In the genomic region with DNA sequence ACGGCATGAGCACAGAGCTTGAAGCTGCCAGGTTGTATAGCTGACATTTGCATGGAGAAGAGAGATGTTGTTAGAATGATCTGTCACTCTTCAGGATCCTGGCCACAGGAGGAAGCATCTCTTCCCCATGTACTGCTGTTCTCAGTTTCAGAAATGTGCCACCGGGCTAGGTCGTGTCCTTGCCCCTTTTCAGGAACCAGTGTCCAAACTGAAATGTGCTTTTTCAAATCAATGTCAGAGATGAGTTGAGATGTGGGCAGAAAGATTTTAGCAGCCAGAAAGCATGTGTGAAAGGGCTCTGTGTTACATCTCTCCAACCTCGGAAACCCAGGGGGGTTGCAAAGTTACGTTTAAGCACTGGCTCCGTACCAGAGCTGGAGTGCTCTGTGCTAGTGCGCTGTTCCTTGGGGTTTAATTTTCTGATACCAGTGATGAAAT, we compare ENCODE assay signal across 12 mouse cellular contexts.
DNase-seq lines count a peak whose midpoint lies in the region; ATAC-seq and TF ChIP-seq lines count a peak whose summit lies in the region.
"Had no signal": no experiment of that assay in that cellular context is flagged by ENCODE, and none has a peak within 500 bp of the region (broad histone marks: within the 10 kb centered on the region; RNA-seq: fewer than 3 reads in every experiment).

No protein-coding gene starts in this region.

- no peak overlapping the region for H3K27ac ChIP-seq in embryonic facial prominence, embryonic 14.5 days (replicated peaks; ENCODE audit: low read depth, low read length)
- H3K27ac ChIP-seq in embryonic facial prominence, embryonic 10.5 days (replicated peaks) = no peak overlapping the region
- H3K27ac ChIP-seq in hindbrain, postnatal 0 days = peak overlapping the region; percentile 82
- H3K27ac ChIP-seq: intestine, embryonic 15.5 days; liver, embryonic 12.5 days had no signal

- H3K9me3 ChIP-seq in embryonic facial prominence, embryonic 14.5 days (ENCODE audit: control insufficient read depth, low read length) = no peaks in the 10 kb centered on the region
- H3K9me3 ChIP-seq in embryonic facial prominence, embryonic 10.5 days = no peaks in the 10 kb centered on the region
- no peaks in the 10 kb centered on the region for H3K9me3 ChIP-seq in hindbrain, postnatal 0 days (ENCODE audit: low read length)
- H3K9me3 ChIP-seq: intestine, embryonic 15.5 days; liver, embryonic 12.5 days had no signal

- peak overlapping the region; percentile 4; the same call in 1 of the 2 replicates for H3K4me2 ChIP-seq in embryonic facial prominence, embryonic 14.5 days (ENCODE audit: low read depth, low read length)
- peak overlapping the region; percentile 74 for H3K4me2 ChIP-seq in hindbrain, postnatal 0 days (ENCODE audit: low read depth, low read length)
- H3K4me2 ChIP-seq: intestine, embryonic 15.5 days; liver, embryonic 12.5 days had no signal

- 62% methylated on average over 7 of the region's 7 CpGs for WGBS in embryonic facial prominence, embryonic 14.5 days
- WGBS in embryonic facial prominence, embryonic 10.5 days = 78% methylated on average over 7 of the region's 7 CpGs
- 23% methylated on average over 7 of the region's 7 CpGs for WGBS in hindbrain, postnatal 0 days

- DNase-seq in embryonic facial prominence, embryonic 14.5 days (ENCODE audit: low spot score) = no peak
- DNase-seq in embryonic facial prominence, embryonic 10.5 days (ENCODE audit: low spot score) = no peak
- DNase-seq in right cerebral cortex, postnatal 25 days = peak; percentile 23
- DNase-seq in right cerebral cortex, postnatal 36 days (ENCODE audit: low spot score in 2 of 2) = no peak
- peak; percentile 39 for DNase-seq in hindbrain, postnatal 0 days (ENCODE audit: low spot score)
- DNase-seq in lung, postnatal 25 days (ENCODE audit: low spot score) = no peak
- DNase-seq in kidney, postnatal 25 days = no peak
- no peak for DNase-seq in gastrocnemius, postnatal 10 days
- DNase-seq: adrenal gland, postnatal 36 days; gastrocnemius, postnatal 25 days had no signal

- no peaks in the 10 kb centered on the region for H3K27me3 ChIP-seq in embryonic facial prominence, embryonic 14.5 days (replicated peaks; ENCODE audit: control insufficient read depth, insufficient read depth, low read length)
- no peaks in the 10 kb centered on the region for H3K27me3 ChIP-seq in embryonic facial prominence, embryonic 10.5 days (replicated peaks; ENCODE audit: low read depth, poor library complexity, severe bottlenecking)
- H3K27me3 ChIP-seq in hindbrain, postnatal 0 days (ENCODE audit: insufficient read depth, low read length) = no peaks in the 10 kb centered on the region
- H3K27me3 ChIP-seq: intestine, embryonic 15.5 days; liver, embryonic 12.5 days had no signal

- H3K4me1 ChIP-seq in embryonic facial prominence, embryonic 14.5 days (ENCODE audit: control insufficient read depth, insufficient read depth, low read length) = no peaks in the 10 kb centered on the region; the same call in 1 of the 2 replicates
- H3K4me1 ChIP-seq in embryonic facial prominence, embryonic 10.5 days = peaks cover 16% of the 10 kb centered on the region
- no peaks in the 10 kb centered on the region for H3K4me1 ChIP-seq in hindbrain, postnatal 0 days (ENCODE audit: insufficient read depth, low read length)
- H3K4me1 ChIP-seq: intestine, embryonic 15.5 days; liver, embryonic 12.5 days had no signal

- H3K4me3 ChIP-seq in embryonic facial prominence, embryonic 14.5 days (ENCODE audit: low read depth, low read length) = no peak overlapping the region
- H3K4me3 ChIP-seq in embryonic facial prominence, embryonic 10.5 days = no peak overlapping the region
- peak overlapping the region; percentile 56 for H3K4me3 ChIP-seq in hindbrain, postnatal 0 days (ENCODE audit: low read length)
- H3K4me3 ChIP-seq: intestine, embryonic 15.5 days; liver, embryonic 12.5 days had no signal

- H3K9ac ChIP-seq in embryonic facial prominence, embryonic 14.5 days (ENCODE audit: low read depth, low read length) = no peak overlapping the region
- peak overlapping the region; percentile 62 for H3K9ac ChIP-seq in hindbrain, postnatal 0 days (replicated peaks; ENCODE audit: low read length)
- H3K9ac ChIP-seq: intestine, embryonic 15.5 days; liver, embryonic 12.5 days had no signal

- no peak for TF ChIP-seq CTCF in hindbrain, postnatal 0 days (IDR thresholded peaks at IDR 0.05; ENCODE audit: low read depth)

- no peaks in the 10 kb centered on the region for H3K36me3 ChIP-seq in embryonic facial prominence, embryonic 14.5 days (ENCODE audit: control insufficient read depth, insufficient read depth, low read length)
- H3K36me3 ChIP-seq in embryonic facial prominence, embryonic 10.5 days (replicated peaks) = no peaks in the 10 kb centered on the region
- no peaks in the 10 kb centered on the region for H3K36me3 ChIP-seq in hindbrain, postnatal 0 days (ENCODE audit: insufficient read depth, low read length)
- H3K36me3 ChIP-seq: intestine, embryonic 15.5 days; liver, embryonic 12.5 days had no signal

- no peak for ATAC-seq in embryonic facial prominence, embryonic 14.5 days (ENCODE audit: low read depth)
- ATAC-seq in hindbrain, postnatal 0 days = no peak
- ATAC-seq: intestine, embryonic 15.5 days; liver, embryonic 12.5 days had no signal

Comparison
In these comparisons a context has a peak if more than half of its experiments do, and no peak if none do; other contexts are left out.
1. DNase-seq: peak in right cerebral cortex, postnatal 25 days (single experiment) and hindbrain, postnatal 0 days (single experiment); none in embryonic facial prominence, embryonic 14.5 days (single experiment), embryonic facial prominence, embryonic 10.5 days (single experiment), right cerebral cortex, postnatal 36 days (0 of 2), lung, postnatal 25 days (single experiment), kidney, postnatal 25 days (0 of 2) and gastrocnemius, postnatal 10 days (single experiment).